Mouse (Mus musculus) CD4-positive, CD25-positive, alpha-beta regulatory T cell (primary cell): ENCODE measurements around the gene Srarp. TPM values are rescaled to one million over a fixed set of nuclear protein-coding genes. Genes with fewer than 3 reads are reported as not detected.

Source experiments
- polyA plus RNA-seq: library from polyadenylated mRNA; unstranded; fragments of 100-300 nt; shearing (Covaris generic); gene quantifications from one replicate; pipeline ENCODE4 v1.2.1, GENCODE M21; 2017

The Srarp gene
- polyA plus RNA-seq = not detected

DNA sequence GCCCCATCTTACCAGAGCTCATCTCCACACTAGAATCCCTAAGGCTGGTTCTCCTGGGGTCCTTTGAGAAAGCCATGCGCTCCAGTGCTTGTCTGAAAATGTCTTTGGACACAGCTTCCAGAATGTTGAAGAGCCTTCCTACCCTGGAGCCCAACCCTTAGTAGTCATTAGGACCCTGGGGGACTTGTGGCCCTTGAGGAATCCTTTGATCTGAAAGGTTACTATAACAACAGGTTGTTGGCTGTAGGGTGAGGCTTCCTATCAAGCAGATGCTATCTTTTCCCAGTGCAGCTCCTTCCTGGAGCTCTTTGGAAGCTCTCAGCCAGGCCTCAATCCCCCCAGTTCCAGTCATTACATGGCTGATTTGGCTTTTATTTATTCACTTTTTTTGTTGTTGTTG is at the start of gene Srarp:
Srarp (minus strand) TSS at position 132 of the 400 bp plus-strand sequence.

GRCm38 (mm10) chr4:141444451-141445327 is 8.8 kb upstream of the Srarp start, which contains the start of gene Zbtb17:
Zbtb17 (plus strand) TSS chr4:141444654.

GRCm38 (mm10) chr4:141420192-141420829 is 15.6 kb downstream of the Srarp start, which contains the start of gene Hspb7:
Hspb7 (plus strand) TSS chr4:141420779.

GRCm38 (mm10) chr4:141415924-141416323 is 20.0 kb downstream of the Srarp start, which contains the start of gene Clcnkb:
Clcnkb (minus strand) TSS chr4:141416014.

GRCm38 (mm10) chr4:141398545-141398944 is 37.4 kb downstream of the Srarp start, which contains the start of gene Clcnka:
Clcnka (minus strand) TSS chr4:141398724.

Other genes with a start within 250 kb of the Srarp start
- gene Rsg1, start 222.1 kb downstream of the Srarp start, polyA plus RNA-seq = 5.5 TPM
- not detected for gene Arhgef19, start 196.6 kb downstream of the Srarp start, polyA plus RNA-seq
- gene Epha2, start 134.9 kb downstream of the Srarp start, polyA plus RNA-seq = not detected
- gene Fam131c, start 67.9 kb downstream of the Srarp start, polyA plus RNA-seq = not detected
- gene Clcnka, start 37.4 kb downstream of the Srarp start, polyA plus RNA-seq = not detected
- 0.30 TPM for gene Clcnkb, start 20.1 kb downstream of the Srarp start, polyA plus RNA-seq
- gene Hspb7, start 15.3 kb downstream of the Srarp start, polyA plus RNA-seq = not detected
- 36.6 TPM for gene Zbtb17, start 8.5 kb upstream of the Srarp start, polyA plus RNA-seq
- gene Spen, start 102.5 kb upstream of the Srarp start, polyA plus RNA-seq = 40.6 TPM
- gene Fblim1, start 170.0 kb upstream of the Srarp start, polyA plus RNA-seq = 0.19 TPM
- 0.12 TPM for gene Tmem82, start 182.5 kb upstream of the Srarp start, polyA plus RNA-seq
- not detected for gene Slc25a34, start 187.7 kb upstream of the Srarp start, polyA plus RNA-seq
- gene Plekhm2, start 228.8 kb upstream of the Srarp start, polyA plus RNA-seq = 11.3 TPM
- not detected for gene Rsc1a1, start 249.5 kb upstream of the Srarp start, polyA plus RNA-seq